Mouse (Mus musculus): ENCODE results near the gene Plk3. TPM values are rescaled to one million over a fixed set of nuclear protein-coding genes. Genes with fewer than 3 reads are reported as not detected.
"Not testable (repeated sequence)": the region's sequence is repeated elsewhere in the genome, so short reads cannot be mapped to it uniquely, and the experiment has no call there.

The Plk3 gene
- 16.1 and 19.1 TPM in 2 replicates for polyA plus RNA-seq (2014; fragmentation: Nextera tagmentation; extraction: Ambion mirVana)

- Histone ChIP-seq H3K36me3 (ENCODE audit: control insufficient read depth, insufficient read depth, low read length) (0 out of 2 replicates have a peak, but pooled peaks cover 2% of the 10 kb centered on the region), H3K4me3 (ENCODE audit: low read depth, low read length) (peak within 1 kb of the TSS; percentile 81), H3K4me1 (ENCODE audit: control insufficient read depth, insufficient read depth, low read length) (peaks cover 14% of the 10 kb centered on the region), H3K27me3 (ENCODE audit: control insufficient read depth, insufficient read depth, low read length) (no peaks in the 10 kb centered on the region), H3K4me2 (ENCODE audit: low read depth, low read length) (peak within 1 kb of the TSS; percentile 68), H3K9me3 (ENCODE audit: control insufficient read depth, low read length) (no peaks in the 10 kb centered on the region), H3K9ac (replicated peaks; ENCODE audit: low read depth, low read length) (peak within 1 kb of the TSS; percentile 83), H3K27ac (ENCODE audit: low read depth, low read length) (peak within 1 kb of the TSS; percentile 80)
- WGBS: 1% methylated on average over 42 of the region's 48 CpGs
- peak; percentile 93 for ATAC-seq (ENCODE audit: low read depth)
Measured at GRCm38 (mm10) chr4:117133817-117134600, at the start of gene Plk3. Gene Plk3, minus strand, starts transcription at chr4:117133963.

- Histone ChIP-seq H3K9ac (replicated peaks; ENCODE audit: low read depth, low read length) (peak overlapping the region; percentile 44), H3K27ac (ENCODE audit: low read depth, low read length) (peak overlapping the region; percentile 67)
Measured at GRCm38 (mm10) chr4:117182759-117183096, 49.0 kb upstream of the Plk3 start.

GRCm38 (mm10) chr4:117181863-117182758 is 48.3 kb upstream of the Plk3 start, which contains the start of gene Kif2c:
Gene Kif2c, minus strand, starts transcription at chr4:117182639.
- ATAC-seq (ENCODE audit: low read depth): peak; percentile 99
- Histone ChIP-seq H3K9me3 (ENCODE audit: control insufficient read depth, low read length) (no peaks in the 10 kb centered on the region), H3K27me3 (ENCODE audit: control insufficient read depth, insufficient read depth, low read length) (no peaks in the 10 kb centered on the region), H3K9ac (replicated peaks; ENCODE audit: low read depth, low read length) (peak within 1 kb of the TSS; percentile 44), H3K4me2 (ENCODE audit: low read depth, low read length) (peak within 1 kb of the TSS; percentile 87), H3K4me3 (ENCODE audit: low read depth, low read length) (peak within 1 kb of the TSS; percentile 46), H3K4me1 (ENCODE audit: control insufficient read depth, insufficient read depth, low read length) (peaks cover 4% of the 10 kb centered on the region; the same call in 1 of the 2 replicates), H3K36me3 (ENCODE audit: control insufficient read depth, insufficient read depth, low read length) (no peaks in the 10 kb centered on the region), H3K27ac (ENCODE audit: low read depth, low read length) (peak within 1 kb of the TSS; percentile 67)
- WGBS: 2% methylated on average over 42 of the region's 42 CpGs

More at GRCm38 (mm10) chr4:117182759-117183096, 49.0 kb upstream of the Plk3 start:
- ATAC-seq (ENCODE audit: low read depth): peak; percentile 45; the same call in 1 of the 2 replicates
- Histone ChIP-seq H3K4me2 (ENCODE audit: low read depth, low read length) (peak overlapping the region; percentile 87), H3K4me3 (ENCODE audit: low read depth, low read length) (peak overlapping the region; percentile 46)
- WGBS: 10% methylated on average over 9 of the region's 9 CpGs
- not testable (repeated sequence) for H3K9me3 ChIP-seq (ENCODE audit: control insufficient read depth, low read length); H3K36me3 ChIP-seq (ENCODE audit: control insufficient read depth, insufficient read depth, low read length); H3K4me1 ChIP-seq (ENCODE audit: control insufficient read depth, insufficient read depth, low read length); H3K27me3 ChIP-seq (ENCODE audit: control insufficient read depth, insufficient read depth, low read length)

- no peak overlapping the region for H3K4me3 ChIP-seq (ENCODE audit: low read depth, low read length)
- no peaks in the 10 kb centered on the region for H3K4me1 ChIP-seq (ENCODE audit: control insufficient read depth, insufficient read depth, low read length)
- ATAC-seq (ENCODE audit: low read depth): no peak
- no peak overlapping the region for H3K9ac ChIP-seq (replicated peaks; ENCODE audit: low read depth, low read length)
- H3K27ac ChIP-seq (ENCODE audit: low read depth, low read length): no peak overlapping the region
- no peak overlapping the region for H3K4me2 ChIP-seq (ENCODE audit: low read depth, low read length)
- H3K27me3 ChIP-seq (ENCODE audit: control insufficient read depth, insufficient read depth, low read length): no peaks in the 10 kb centered on the region
- 92% methylated on average over 5 of the region's 5 CpGs for WGBS
- H3K9me3 ChIP-seq (ENCODE audit: control insufficient read depth, low read length): no peaks in the 10 kb centered on the region
- H3K36me3 ChIP-seq (ENCODE audit: control insufficient read depth, insufficient read depth, low read length): no peaks in the 10 kb centered on the region
Measured at GRCm38 (mm10) chr4:117169936-117170335, 36.2 kb upstream of the Plk3 start.

DNA sequence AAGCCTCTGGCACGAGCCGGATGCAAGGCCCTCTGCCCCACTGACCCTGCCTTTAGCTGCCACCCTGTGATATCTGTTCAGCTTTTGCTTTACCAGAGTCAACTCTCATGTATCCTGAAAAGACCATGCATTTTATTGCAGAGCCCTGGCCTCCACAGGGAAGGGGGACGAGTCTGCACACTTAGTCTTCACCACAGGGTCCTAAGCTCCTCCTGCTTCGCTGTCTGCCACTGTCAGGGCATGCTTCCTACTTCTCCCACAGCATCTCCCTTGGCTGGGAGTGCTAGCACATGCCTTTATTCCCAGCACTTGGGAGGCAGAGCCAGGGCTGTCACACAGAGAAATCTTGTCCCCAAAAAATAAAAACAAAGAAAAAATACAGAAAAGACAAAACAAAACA is 27.4 kb upstream of the Plk3 start:
- 0 out of 2 replicates have a peak, but pooled peaks have one; percentile 28 for ATAC-seq (ENCODE audit: low read depth)
- Histone ChIP-seq H3K9ac (replicated peaks; ENCODE audit: low read depth, low read length) (no peak overlapping the region), H3K4me1 (ENCODE audit: control insufficient read depth, insufficient read depth, low read length) (no peaks in the 10 kb centered on the region), H3K4me2 (ENCODE audit: low read depth, low read length) (no peak overlapping the region), H3K9me3 (ENCODE audit: control insufficient read depth, low read length) (no peaks in the 10 kb centered on the region), H3K27ac (ENCODE audit: low read depth, low read length) (no peak overlapping the region), H3K36me3 (ENCODE audit: control insufficient read depth, insufficient read depth, low read length) (no peaks in the 10 kb centered on the region), H3K27me3 (ENCODE audit: control insufficient read depth, insufficient read depth, low read length) (no peaks in the 10 kb centered on the region), H3K4me3 (ENCODE audit: low read depth, low read length) (no peak overlapping the region)
- 60% methylated on average over 4 of the region's 4 CpGs for WGBS

DNA sequence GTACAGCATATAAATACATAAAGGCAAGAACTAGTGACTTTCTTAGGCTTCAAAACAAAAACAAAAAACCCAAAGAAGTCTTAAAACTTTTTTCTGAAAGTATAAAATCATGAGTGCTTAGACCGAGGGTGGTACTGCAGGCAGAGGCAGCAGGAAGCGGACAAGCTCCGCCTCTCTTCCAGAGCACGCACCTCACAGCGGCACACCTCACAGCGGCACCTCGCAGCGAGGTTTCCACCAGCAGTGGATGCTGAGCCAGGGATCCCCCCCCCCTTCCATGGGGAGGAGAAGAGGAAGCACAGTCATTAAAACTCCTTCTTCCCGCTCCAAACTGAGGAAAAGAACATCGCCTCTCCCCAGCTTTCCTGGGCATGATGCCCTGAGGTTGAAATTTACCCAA is 25.9 kb upstream of the Plk3 start:
- H3K27ac ChIP-seq (ENCODE audit: low read depth, low read length): no peak overlapping the region
- no peak for ATAC-seq (ENCODE audit: low read depth)
- 90% methylated on average over 10 of the region's 10 CpGs for WGBS
- no peak overlapping the region for H3K9ac ChIP-seq (replicated peaks; ENCODE audit: low read depth, low read length)
- no peaks in the 10 kb centered on the region for H3K27me3 ChIP-seq (ENCODE audit: control insufficient read depth, insufficient read depth, low read length)
- no peaks in the 10 kb centered on the region for H3K4me1 ChIP-seq (ENCODE audit: control insufficient read depth, insufficient read depth, low read length)
- H3K4me2 ChIP-seq (ENCODE audit: low read depth, low read length): no peak overlapping the region
- H3K36me3 ChIP-seq (ENCODE audit: control insufficient read depth, insufficient read depth, low read length): no peaks in the 10 kb centered on the region
- H3K9me3 ChIP-seq (ENCODE audit: control insufficient read depth, low read length): no peaks in the 10 kb centered on the region
- no peak overlapping the region for H3K4me3 ChIP-seq (ENCODE audit: low read depth, low read length)

DNA sequence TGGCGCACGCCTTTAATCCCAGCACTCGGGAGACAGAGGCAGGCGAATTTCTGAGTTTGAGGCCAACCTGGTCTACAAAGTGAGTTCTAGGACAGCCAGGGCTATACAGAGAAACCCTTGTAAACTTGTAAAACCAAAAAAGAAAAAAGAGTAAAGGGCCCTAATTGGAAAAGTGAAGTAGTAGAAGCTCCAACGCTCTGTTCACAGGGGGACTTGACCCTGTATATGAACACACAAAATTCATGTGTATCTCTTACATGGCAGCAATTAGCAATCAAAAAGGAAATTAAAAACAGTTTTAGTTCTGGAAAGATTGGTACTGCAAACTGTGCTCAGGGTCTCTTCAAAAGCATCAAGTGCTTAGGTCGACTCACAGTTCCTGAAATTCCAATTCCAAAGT is 22.6 kb upstream of the Plk3 start:
- Histone ChIP-seq H3K4me2 (ENCODE audit: low read depth, low read length) (peak overlapping the region; percentile 97), H3K4me3 (ENCODE audit: low read depth, low read length) (peak overlapping the region; percentile 96), H3K27ac (ENCODE audit: low read depth, low read length) (peak overlapping the region; percentile 92), H3K9ac (replicated peaks; ENCODE audit: low read depth, low read length) (peak overlapping the region; percentile 95), H3K9me3 (ENCODE audit: control insufficient read depth, low read length) (no peaks in the 10 kb centered on the region), H3K36me3 (ENCODE audit: control insufficient read depth, insufficient read depth, low read length) (peaks cover 28% of the 10 kb centered on the region), H3K27me3 (ENCODE audit: control insufficient read depth, insufficient read depth, low read length) (no peaks in the 10 kb centered on the region), H3K4me1 (ENCODE audit: control insufficient read depth, insufficient read depth, low read length) (no peaks in the 10 kb centered on the region)
- WGBS: 27% methylated on average over 6 of the region's 6 CpGs
- no peak; the same call in 1 of the 2 replicates for ATAC-seq (ENCODE audit: low read depth)

DNA sequence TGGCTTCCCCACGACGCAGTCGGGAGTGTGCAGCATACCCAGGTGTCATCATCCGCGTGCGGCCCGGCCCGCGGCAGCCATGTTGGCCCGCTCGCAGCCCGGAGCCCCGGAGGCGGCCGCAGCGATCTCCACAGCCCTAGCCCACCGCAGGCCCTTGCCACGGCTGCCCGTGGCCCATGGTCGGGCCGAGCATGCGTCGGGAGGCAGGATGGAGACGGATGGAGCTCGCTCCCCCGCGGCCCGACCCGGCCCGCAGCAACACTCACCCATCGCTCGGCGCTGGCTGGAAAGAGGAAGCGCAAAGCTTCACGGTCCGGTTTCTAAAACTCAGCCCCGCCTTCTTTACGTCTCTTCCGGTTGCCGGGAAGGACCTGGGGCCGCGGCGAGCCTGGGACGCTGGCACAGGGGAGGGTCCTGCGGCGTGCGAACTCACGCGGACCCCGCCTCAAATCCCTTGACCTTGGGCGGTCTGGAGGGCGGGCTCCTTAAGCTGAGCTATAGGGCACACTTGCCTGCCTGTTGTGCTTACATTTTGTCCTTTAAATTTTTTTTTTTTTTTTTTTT is 22.1 kb upstream of the Plk3 start, which contains the start of gene Rps8:
Gene Rps8 (minus strand): TSS at position 452 of the 564 bp plus-strand sequence.
- Histone ChIP-seq H3K4me3 (ENCODE audit: low read depth, low read length) (peak within 1 kb of the TSS; percentile 96), H3K27ac (ENCODE audit: low read depth, low read length) (peak within 1 kb of the TSS; percentile 92), H3K9ac (replicated peaks; ENCODE audit: low read depth, low read length) (peak within 1 kb of the TSS; percentile 95), H3K4me2 (ENCODE audit: low read depth, low read length) (peak within 1 kb of the TSS; percentile 97), H3K27me3 (ENCODE audit: control insufficient read depth, insufficient read depth, low read length) (no peaks in the 10 kb centered on the region), H3K9me3 (ENCODE audit: control insufficient read depth, low read length) (no peaks in the 10 kb centered on the region), H3K4me1 (ENCODE audit: control insufficient read depth, insufficient read depth, low read length) (no peaks in the 10 kb centered on the region), H3K36me3 (ENCODE audit: control insufficient read depth, insufficient read depth, low read length) (peaks cover 33% of the 10 kb centered on the region)
- WGBS: under 1% methylated on average over 51 of the region's 52 CpGs
- ATAC-seq (ENCODE audit: low read depth): peak; percentile 96

Measured in neural tube, embryonic 14.5 days (tissue).